12 mouse cellular contexts compared by ENCODE assay signal in genomic region chr11:74575940-74576339, GRCm38 (mm10). TPM values are rescaled to one million over a fixed set of nuclear protein-coding genes. Genes with fewer than 3 reads are reported as not detected.
DNase-seq lines count a peak whose midpoint lies in the region; ATAC-seq and TF ChIP-seq lines count a peak whose summit lies in the region.
"Had no signal": no experiment of that assay in that cellular context is flagged by ENCODE, and none has a peak within 500 bp of the region (broad histone marks: within the 10 kb centered on the region; RNA-seq: fewer than 3 reads in every experiment).

No protein-coding gene starts in this region.

- no peaks in the 10 kb centered on the region for H3K36me3 ChIP-seq in liver, postnatal 0 days (replicated peaks; ENCODE audit: insufficient read depth, low read length)
- H3K36me3 ChIP-seq in spleen, adult 2 months (ENCODE audit: control insufficient read depth, insufficient read depth, low read length): no peaks in the 10 kb centered on the region
- H3K36me3 ChIP-seq: midbrain, embryonic 13.5 days had no signal

- no peaks in the 10 kb centered on the region for H3K9me3 ChIP-seq in liver, postnatal 0 days (ENCODE audit: low read length)
- H3K9me3 ChIP-seq: midbrain, embryonic 13.5 days had no signal

- ATAC-seq in liver, postnatal 0 days: peak; percentile 58
- ATAC-seq: midbrain, embryonic 13.5 days had no signal

- H3K27me3 ChIP-seq in liver, postnatal 0 days (ENCODE audit: insufficient read depth, low read length): no peaks in the 10 kb centered on the region
- H3K27me3 ChIP-seq in spleen, adult 2 months (ENCODE audit: control insufficient read depth, insufficient read depth, low read length): no peaks in the 10 kb centered on the region
- H3K27me3 ChIP-seq: midbrain, embryonic 13.5 days had no signal

- peak overlapping the region; percentile 95 for H3K27ac ChIP-seq in liver, postnatal 0 days (ENCODE audit: low read depth)
- H3K27ac ChIP-seq in spleen, adult 2 months (ENCODE audit: insufficient read depth, low read length): peak overlapping the region; percentile 38; the same call in 1 of the 2 replicates
- H3K27ac ChIP-seq: midbrain, embryonic 13.5 days had no signal

- 67% methylated on average over 3 of the region's 3 CpGs for WGBS in lung, adult 2 months
- WGBS in liver, postnatal 0 days (ENCODE audit: insufficient replicate concordance): 22% methylated on average over 3 of the region's 3 CpGs
- 17% methylated on average over 3 of the region's 3 CpGs for WGBS in spleen, adult 2 months

- no peak overlapping the region for H3K4me3 ChIP-seq in lung, adult 2 months (replicated peaks; ENCODE audit: extremely low read depth, low read depth, low read length)
- no peak overlapping the region for H3K4me3 ChIP-seq in liver, postnatal 0 days (ENCODE audit: low read depth, low read length)
- no peak overlapping the region for H3K4me3 ChIP-seq in spleen, adult 2 months (ENCODE audit: extremely low read depth, insufficient read depth, insufficient read length)
- H3K4me3 ChIP-seq: midbrain, embryonic 13.5 days had no signal

- no peak for TF ChIP-seq CTCF in lung, adult 2 months (IDR thresholded peaks at IDR 0.05; ENCODE audit: insufficient read depth, low read length)
- no peak for TF ChIP-seq CTCF in liver, postnatal 0 days (IDR thresholded peaks at IDR 0.05; ENCODE audit: low read depth)
- no peak for TF ChIP-seq CTCF in spleen, adult 2 months (IDR thresholded peaks at IDR 0.05; ENCODE audit: extremely low read depth, insufficient read depth, insufficient read length, insufficient replicate concordance)

- H3K4me2 ChIP-seq in liver, postnatal 0 days (ENCODE audit: low read depth, low read length): peak overlapping the region; percentile 66
- H3K4me2 ChIP-seq: midbrain, embryonic 13.5 days had no signal

- H3K4me1 ChIP-seq in lung, adult 2 months (ENCODE audit: control insufficient read depth, insufficient read depth, low read length): no peaks in the 10 kb centered on the region
- peaks cover 62% of the 10 kb centered on the region for H3K4me1 ChIP-seq in liver, postnatal 0 days (ENCODE audit: insufficient read depth)
- peaks cover 21% of the 10 kb centered on the region; the same call in 1 of the 2 replicates for H3K4me1 ChIP-seq in spleen, adult 2 months (ENCODE audit: control insufficient read depth, insufficient read depth, insufficient read length)

- DNase-seq in cerebellum, adult 11-12 months: peak; percentile 46
- DNase-seq in cerebellum, postnatal 36 days: no peak
- peak; percentile 48 to 57 for DNase-seq in lung, adult 18-20 months
- DNase-seq in lung, adult 2 months: no peak
- peak; percentile 67 for DNase-seq in liver, postnatal 0 days
- DNase-seq in spleen, adult 2 months (ENCODE audit: low read depth in 1 of 2, low spot score in 2 of 2): peak in 1 of 2 experiments; percentile 18
- no peak for DNase-seq in gastrocnemius, adult 8-10 months (ENCODE audit: low spot score in 2 of 2)
- no peak for DNase-seq in gastrocnemius, postnatal 36 days
- DNase-seq: cerebellum, postnatal 25 days; kidney, adult 9 months; right cerebral cortex, postnatal 14 days had no signal

- TF ChIP-seq EP300 in liver, postnatal 0 days (IDR thresholded peaks at IDR 0.05; ENCODE audit: low read depth): no peak

- intact Hi-C loops in gastrocnemius, postnatal 36 days (cut with DNase I): no loop called here

- no peak for TF ChIP-seq POLR2A in lung, adult 2 months (IDR thresholded peaks at IDR 0.05; ENCODE audit: borderline replicate concordance, extremely low read depth, low read depth, low read length)
- TF ChIP-seq POLR2A in spleen, adult 2 months (IDR thresholded peaks at IDR 0.05; ENCODE audit: low read depth, low read length): no peak

- H3K9ac ChIP-seq in liver, postnatal 0 days (replicated peaks): peak overlapping the region; percentile 46; the same call in 1 of the 2 replicates
- H3K9ac ChIP-seq: midbrain, embryonic 13.5 days had no signal

RNA-seq across cellular contexts. Expression of gene Rap1gap2, which starts 34.8 kb away (rescaled TPM):
- polyA plus RNA-seq in lung, adult 2 months (2012; rRNA removed): 7.0 and 8.9 TPM in 2 replicates
- polyA plus RNA-seq in liver, postnatal 0 days (2015; fragmentation: Nextera tagmentation; extraction: Ambion mirVana): 0.75 and 0.84 TPM in 2 replicates
- polyA plus RNA-seq in spleen, adult 2 months (2012; rRNA removed): 11.3 and 13.2 TPM in 2 replicates
- 1 to 10 TPM; 3.7 to 6.6 (median 5.9) TPM for total RNA-seq in gastrocnemius, adult 8-10 months (2022)
- total RNA-seq in gastrocnemius, postnatal 36 days (2021): 10 to 100 TPM in 1 of 2 experiments, 1 to 10 TPM in 1; 9.7 to 12.4 TPM

RNA-seq across cellular contexts. Expression of gene Ccdc92b, which starts 43.5 kb away (rescaled TPM):
- polyA plus RNA-seq in lung, adult 2 months (2012; rRNA removed): 0.51 TPM in 2 replicates
- polyA plus RNA-seq in liver, postnatal 0 days (2015; fragmentation: Nextera tagmentation; extraction: Ambion mirVana): 2.2 and 2.6 TPM in 2 replicates
- polyA plus RNA-seq in spleen, adult 2 months (2012; rRNA removed): 2.0 and 3.1 TPM in 2 replicates
- total RNA-seq in gastrocnemius, adult 8-10 months (2022): under 1 TPM in 1 of 4 experiments, not detected in 3; 0.07 TPM
- under 1 TPM; 0.05 to 0.10 TPM for total RNA-seq in gastrocnemius, postnatal 36 days (2021)

Comparison
In these comparisons a context has a peak if more than half of its experiments do, and no peak if none do; other contexts are left out.
1. DNase-seq: peak in cerebellum, adult 11-12 months (single experiment), lung, adult 18-20 months (2 of 2) and liver, postnatal 0 days (single experiment); none in cerebellum, postnatal 36 days (0 of 2), lung, adult 2 months (single experiment), gastrocnemius, adult 8-10 months (0 of 2) and gastrocnemius, postnatal 36 days (0 of 2).